Mouse (Mus musculus) right cerebral cortex, postnatal 25 days (tissue): ENCODE data around the gene Ccno.

Source experiments
- DNase-seq: peaks from one replicate; pipeline ENCODE4 v3.0.0; 2022

The Ccno gene

GRCm38 (mm10) chr13:112987532-112987943 lies at the start of gene Ccno:
Gene Ccno, plus strand, starts transcription at chr13:112987802.
- peak; percentile 94 for DNase-seq

GRCm38 (mm10) chr13:112938130-112938529 lies 49.5 kb upstream of the Ccno start:
- DNase-seq = no peak

GRCm38 (mm10) chr13:112941879-112942330 lies 45.7 kb upstream of the Ccno start:
- peak; percentile 5 for DNase-seq

- DNase-seq = peak; percentile 6
Observed at GRCm38 (mm10) chr13:112945312-112945711, 42.3 kb upstream of the Ccno start.

GRCm38 (mm10) chr13:112945900-112946299 lies 41.7 kb upstream of the Ccno start:
- no peak for DNase-seq

GRCm38 (mm10) chr13:112954067-112954466 lies 33.5 kb upstream of the Ccno start:
- DNase-seq = no peak

GRCm38 (mm10) chr13:112963081-112963480 lies 24.5 kb upstream of the Ccno start:
- no peak for DNase-seq

- DNase-seq = no peak
Observed at GRCm38 (mm10) chr13:112964421-112964820, 23.2 kb upstream of the Ccno start.

GRCm38 (mm10) chr13:112967267-112967666 lies 20.3 kb upstream of the Ccno start:
- no peak for DNase-seq

GRCm38 (mm10) chr13:112976720-112977119 lies 10.9 kb upstream of the Ccno start:
- DNase-seq = no peak

GRCm38 (mm10) chr13:112985605-112986450 lies 1.8 kb upstream of the Ccno start:
- no peak for DNase-seq

- no peak for DNase-seq
Observed at GRCm38 (mm10) chr13:112986451-112986950, 1.1 kb upstream of the Ccno start.

GRCm38 (mm10) chr13:112987991-112988390 lies 389 bp downstream of the Ccno start:
- no peak for DNase-seq

GRCm38 (mm10) chr13:112988866-112989265 lies 1.3 kb downstream of the Ccno start:
- no peak for DNase-seq

GRCm38 (mm10) chr13:112989541-112989940 lies 1.9 kb downstream of the Ccno start:
- no peak for DNase-seq

GRCm38 (mm10) chr13:112990346-112990745 lies 2.7 kb downstream of the Ccno start:
- DNase-seq = no peak

GRCm38 (mm10) chr13:112993531-112994152 lies 6.0 kb downstream of the Ccno start, which contains the start of gene Mcidas:
Gene Mcidas, plus strand, starts transcription at chr13:112993845.
- DNase-seq = no peak

GRCm38 (mm10) chr13:112994191-112994590 lies 6.6 kb downstream of the Ccno start:
- peak; percentile 39 for DNase-seq

- no peak for DNase-seq
Observed at GRCm38 (mm10) chr13:112996407-112996806, 8.8 kb downstream of the Ccno start.

GRCm38 (mm10) chr13:112997369-112997768 lies 9.8 kb downstream of the Ccno start:
- DNase-seq = no peak

- DNase-seq = peak; percentile 65
Observed at GRCm38 (mm10) chr13:112998427-112999201, 11.0 kb downstream of the Ccno start.

GRCm38 (mm10) chr13:113000090-113000489 lies 12.5 kb downstream of the Ccno start:
- DNase-seq = no peak
